Mouse (Mus musculus): ENCODE measurements around the gene Cldnd2. TPM values are rescaled to one million over a fixed set of nuclear protein-coding genes. Genes with fewer than 3 reads are reported as not detected.

Cldnd2 gene
- polyA plus RNA-seq (2015; fragmentation: Illumina TruSeq; extraction: RNeasy Lipid Tissue Mini Kit (QIAGEN cat#74804); ENCODE audit: low read depth, low replicate concordance), result not detected

GRCm38 (mm10) chr7:43440482-43440881 lies at the start of gene Cldnd2:
Cldnd2 (plus strand) TSS chr7:43440782.

GRCm38 (mm10) chr7:43408131-43408553 lies 32.4 kb upstream of the Cldnd2 start, which contains the start of gene Siglecg:
Siglecg (plus strand) TSS chr7:43408204.

GRCm38 (mm10) chr7:43427406-43427805 lies 13.2 kb upstream of the Cldnd2 start, which contains the start of gene Lim2:
Lim2 (plus strand) TSS chr7:43427670.

GRCm38 (mm10) chr7:43436341-43437255 lies 4.0 kb upstream of the Cldnd2 start, which contains the start of gene Nkg7:
Nkg7 (plus strand) TSS chr7:43437073.

GRCm38 (mm10) chr7:43443917-43444293 lies 3.3 kb downstream of the Cldnd2 start, which contains the start of the genes Etfb and Gm45233:
Etfb (plus strand) TSS chr7:43444083.
Gm45233 (plus strand) TSS chr7:43444128.

GRCm38 (mm10) chr7:43462851-43463250 lies 22.3 kb downstream of the Cldnd2 start, which contains the start of gene Vsig10l:
Vsig10l (plus strand) TSS chr7:43463151.

GRCm38 (mm10) chr7:43489631-43490125 lies 49.1 kb downstream of the Cldnd2 start, which contains the start of gene Iglon5:
Iglon5 (minus strand) TSS chr7:43490075.

Other genes starting within 250 kb of the Cldnd2 start
- gene Zfp715, start 127.5 kb upstream of the Cldnd2 start, polyA plus RNA-seq (2015; fragmentation: Illumina TruSeq; extraction: RNeasy Lipid Tissue Mini Kit (QIAGEN cat#74804); ENCODE audit: low read depth, low replicate concordance), result 28.3 TPM
- gene Siglecf, start 89.4 kb upstream of the Cldnd2 start, polyA plus RNA-seq (2015; fragmentation: Illumina TruSeq; extraction: RNeasy Lipid Tissue Mini Kit (QIAGEN cat#74804); ENCODE audit: low read depth, low replicate concordance), result 0.48 TPM
- gene Siglecg, start 32.6 kb upstream of the Cldnd2 start, polyA plus RNA-seq (2015; fragmentation: Illumina TruSeq; extraction: RNeasy Lipid Tissue Mini Kit (QIAGEN cat#74804); ENCODE audit: low read depth, low replicate concordance), result not detected
- not detected for gene Lim2, start 13.1 kb upstream of the Cldnd2 start, polyA plus RNA-seq (2015; fragmentation: Illumina TruSeq; extraction: RNeasy Lipid Tissue Mini Kit (QIAGEN cat#74804); ENCODE audit: low read depth, low replicate concordance)
- not detected for gene Nkg7, start 3.7 kb upstream of the Cldnd2 start, polyA plus RNA-seq (2015; fragmentation: Illumina TruSeq; extraction: RNeasy Lipid Tissue Mini Kit (QIAGEN cat#74804); ENCODE audit: low read depth, low replicate concordance)
- gene Etfb, start 3.3 kb downstream of the Cldnd2 start, polyA plus RNA-seq (2015; fragmentation: Illumina TruSeq; extraction: RNeasy Lipid Tissue Mini Kit (QIAGEN cat#74804); ENCODE audit: low read depth, low replicate concordance), result 91.5 TPM
- gene Gm45233, start 3.3 kb downstream of the Cldnd2 start, polyA plus RNA-seq (2015; fragmentation: Illumina TruSeq; extraction: RNeasy Lipid Tissue Mini Kit (QIAGEN cat#74804); ENCODE audit: low read depth, low replicate concordance), result 0.70 TPM
- gene Vsig10l, start 22.4 kb downstream of the Cldnd2 start, polyA plus RNA-seq (2015; fragmentation: Illumina TruSeq; extraction: RNeasy Lipid Tissue Mini Kit (QIAGEN cat#74804); ENCODE audit: low read depth, low replicate concordance), result 2.1 TPM
- gene Iglon5, start 49.3 kb downstream of the Cldnd2 start, polyA plus RNA-seq (2015; fragmentation: Illumina TruSeq; extraction: RNeasy Lipid Tissue Mini Kit (QIAGEN cat#74804); ENCODE audit: low read depth, low replicate concordance), result 29.8 TPM
- gene 4931406B18Rik, start 65.2 kb downstream of the Cldnd2 start, polyA plus RNA-seq (2015; fragmentation: Illumina TruSeq; extraction: RNeasy Lipid Tissue Mini Kit (QIAGEN cat#74804); ENCODE audit: low read depth, low replicate concordance), result not detected
- gene Cd33, start 103.6 kb downstream of the Cldnd2 start, polyA plus RNA-seq (2015; fragmentation: Illumina TruSeq; extraction: RNeasy Lipid Tissue Mini Kit (QIAGEN cat#74804); ENCODE audit: low read depth, low replicate concordance), result 5.4 TPM
- 6.1 TPM for gene Zfp658, start 121.5 kb downstream of the Cldnd2 start, polyA plus RNA-seq (2015; fragmentation: Illumina TruSeq; extraction: RNeasy Lipid Tissue Mini Kit (QIAGEN cat#74804); ENCODE audit: low read depth, low replicate concordance)
- gene Zfp719, start 138.8 kb downstream of the Cldnd2 start, polyA plus RNA-seq (2015; fragmentation: Illumina TruSeq; extraction: RNeasy Lipid Tissue Mini Kit (QIAGEN cat#74804); ENCODE audit: low read depth, low replicate concordance), result 13.2 TPM
- not detected for gene Zfp819, start 166.4 kb downstream of the Cldnd2 start, polyA plus RNA-seq (2015; fragmentation: Illumina TruSeq; extraction: RNeasy Lipid Tissue Mini Kit (QIAGEN cat#74804); ENCODE audit: low read depth, low replicate concordance)
- gene Ceacam18, start 193.9 kb downstream of the Cldnd2 start, polyA plus RNA-seq (2015; fragmentation: Illumina TruSeq; extraction: RNeasy Lipid Tissue Mini Kit (QIAGEN cat#74804); ENCODE audit: low read depth, low replicate concordance), result not detected
- gene Siglece, start 219.4 kb downstream of the Cldnd2 start, polyA plus RNA-seq (2015; fragmentation: Illumina TruSeq; extraction: RNeasy Lipid Tissue Mini Kit (QIAGEN cat#74804); ENCODE audit: low read depth, low replicate concordance), result 1.4 TPM
- 6.3 TPM for gene Ctu1, start 231.2 kb downstream of the Cldnd2 start, polyA plus RNA-seq (2015; fragmentation: Illumina TruSeq; extraction: RNeasy Lipid Tissue Mini Kit (QIAGEN cat#74804); ENCODE audit: low read depth, low replicate concordance)
- not detected for gene Klk14, start 249.6 kb downstream of the Cldnd2 start, polyA plus RNA-seq (2015; fragmentation: Illumina TruSeq; extraction: RNeasy Lipid Tissue Mini Kit (QIAGEN cat#74804); ENCODE audit: low read depth, low replicate concordance)